Mouse (Mus musculus) adrenal gland, postnatal 36 days (tissue): ENCODE results near the gene Akap13. TPM values are rescaled to one million over a fixed set of nuclear protein-coding genes. Genes with fewer than 3 reads are reported as not detected.

ENCODE experiments used
- DNase-seq, 2 experiments: peaks; one replicate each; pipeline ENCODE4 v3.0.0; 2021; ENCODE audit warnings: mixed read lengths in 1 of 2
- total RNA-seq, 2 experiments: library from RNA; stranded (reverse); gene quantifications; 2 replicates each; pipeline ENCODE4 v1.2.3; 2021

Akap13 gene
- total RNA-seq, 2 experiments from 2014 or later, result 56.6 to 73.3 TPM

GRCm38 (mm10) chr7:75633807-75634526 lies 178.6 kb downstream of the Akap13 start:
- peak in 1 of 2 experiments; percentile 47 for DNase-seq

- DNase-seq, result no peak
Measured at GRCm38 (mm10) chr7:75638769-75639168, 183.4 kb downstream of the Akap13 start.

GRCm38 (mm10) chr7:75639541-75639940 lies 184.2 kb downstream of the Akap13 start:
- peak; percentile 83 to 88 for DNase-seq

GRCm38 (mm10) chr7:75640074-75640473 lies 184.7 kb downstream of the Akap13 start:
- DNase-seq, result no peak

GRCm38 (mm10) chr7:75640671-75641070 lies 185.3 kb downstream of the Akap13 start:
- no peak for DNase-seq

GRCm38 (mm10) chr7:75641415-75642177 lies 186.3 kb downstream of the Akap13 start:
- no peak for DNase-seq

- peak; percentile 79 for DNase-seq
Measured at GRCm38 (mm10) chr7:75642178-75642777, 186.9 kb downstream of the Akap13 start.

- no peak for DNase-seq
Measured at GRCm38 (mm10) chr7:75642846-75643563, 187.7 kb downstream of the Akap13 start.

GRCm38 (mm10) chr7:75643986-75644385 lies 188.7 kb downstream of the Akap13 start:
- DNase-seq, result peak in 1 of 2 experiments; percentile 52

GRCm38 (mm10) chr7:75644585-75644984 lies 189.3 kb downstream of the Akap13 start:
- no peak for DNase-seq

- no peak for DNase-seq
Measured at GRCm38 (mm10) chr7:75645156-75645933, 190.0 kb downstream of the Akap13 start.

- DNase-seq, result no peak
Measured at GRCm38 (mm10) chr7:75648051-75648450, 192.7 kb downstream of the Akap13 start.

- DNase-seq, result no peak
Measured at GRCm38 (mm10) chr7:75648961-75649360, 193.6 kb downstream of the Akap13 start.

- DNase-seq, result no peak
Measured at GRCm38 (mm10) chr7:75649966-75650365, 194.6 kb downstream of the Akap13 start.

- DNase-seq, result no peak
Measured at GRCm38 (mm10) chr7:75653684-75654317, 198.5 kb downstream of the Akap13 start.

- DNase-seq, result no peak
Measured at GRCm38 (mm10) chr7:75655180-75656074, 200.1 kb downstream of the Akap13 start.

GRCm38 (mm10) chr7:75656297-75656852 lies 201.0 kb downstream of the Akap13 start:
- DNase-seq, result no peak

GRCm38 (mm10) chr7:75656896-75657295 lies 201.6 kb downstream of the Akap13 start:
- no peak for DNase-seq

- no peak for DNase-seq
Measured at GRCm38 (mm10) chr7:75664455-75664854, 209.1 kb downstream of the Akap13 start.

- DNase-seq, result no peak
Measured at GRCm38 (mm10) chr7:75666982-75667381, 211.6 kb downstream of the Akap13 start.
